Mouse (Mus musculus) cortical plate, adult 2 months (tissue): Measurements from ENCODE around the gene 9430007A20Rik. TPM values are rescaled to one million over a fixed set of nuclear protein-coding genes. Genes with fewer than 3 reads are reported as not detected.
"Not testable (repeated sequence)": the region's sequence is repeated elsewhere in the genome, so short reads cannot be mapped to it uniquely, and the experiment has no call there.

ENCODE experiments used
- H3K27ac ChIP-seq: fragments of 200-500 bp; 2 replicates; pipeline ENCODE4 v1.5.1; 2012; ENCODE audit warnings: low read length, control low read depth, inconsistent platforms; ENCODE audit not compliant: insufficient read depth
- H3K4me1 ChIP-seq: fragments of 200-500 bp; 2 replicates; pipeline ENCODE4 v1.6.1; 2011; ENCODE audit warnings: low read length; ENCODE audit not compliant: control insufficient read depth, insufficient read depth
- H3K4me3 ChIP-seq: fragments of 200-500 bp; 2 replicates; pipeline ENCODE4 v1.5.1; 2011; ENCODE audit warnings: mild to moderate bottlenecking, low read length, control low read depth; ENCODE audit not compliant: insufficient read depth
- CTCF ChIP-seq: fragments of 200-500 bp; IDR thresholded peaks from 2 replicates; pipeline ENCODE4 v1.5.1; 2011; ENCODE audit warnings: mild to moderate bottlenecking, control low read depth, low read length; ENCODE audit not compliant: insufficient read depth; ENCODE audit errors: extremely low read depth
- POLR2A ChIP-seq: fragments of 200-500 bp; IDR thresholded peaks from 2 replicates; pipeline ENCODE4 v1.6.1; 2011; ENCODE audit warnings: mild to moderate bottlenecking, low read length, control low read depth; ENCODE audit not compliant: insufficient read depth; ENCODE audit errors: extremely low read depth
- polyA plus RNA-seq: library from polyadenylated mRNA; depleted of rRNA; stranded (reverse); fragments of >200 nt; gene quantifications from 2 replicates; pipeline ENCODE4 v1.2.3, GENCODE M21; 2012; rRNA removed

9430007A20Rik gene
- not detected in 2 replicates for polyA plus RNA-seq

- Histone ChIP-seq H3K4me3 (no peak within 1 kb of the TSS), H3K27ac (no peak within 1 kb of the TSS), H3K4me1 (no peaks in the 10 kb centered on the region)
- TF ChIP-seq CTCF (no peak), POLR2A (no peak)
Measured at GRCm38 (mm10) chr4:144519522-144519921, at the start of gene 9430007A20Rik. 9430007A20Rik (plus strand) TSS chr4:144519822.

DNA sequence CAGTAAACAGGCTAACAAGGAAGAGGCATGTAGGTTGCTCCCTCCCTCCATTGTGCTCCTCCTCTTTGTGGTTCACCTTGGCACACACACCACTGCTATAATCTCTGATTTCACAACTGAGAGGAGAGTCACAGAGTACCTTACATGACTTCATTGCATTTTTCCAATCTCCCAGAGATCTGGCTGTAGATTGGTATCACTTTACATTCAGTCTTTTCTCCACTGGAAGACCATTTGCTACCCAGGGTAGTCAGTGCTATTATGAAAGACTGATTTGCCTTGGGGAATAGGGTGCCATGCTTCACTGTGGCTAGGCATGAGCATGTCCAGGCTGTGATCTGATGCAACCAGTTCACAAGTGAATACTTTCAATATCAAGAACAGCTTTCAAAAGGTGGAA lies 26.3 kb upstream of the 9430007A20Rik start:
- H3K27ac ChIP-seq, result no peak overlapping the region
- H3K4me3 ChIP-seq, result no peak overlapping the region
- no peaks in the 10 kb centered on the region for H3K4me1 ChIP-seq
- TF ChIP-seq CTCF (no peak), POLR2A (no peak)

DNA sequence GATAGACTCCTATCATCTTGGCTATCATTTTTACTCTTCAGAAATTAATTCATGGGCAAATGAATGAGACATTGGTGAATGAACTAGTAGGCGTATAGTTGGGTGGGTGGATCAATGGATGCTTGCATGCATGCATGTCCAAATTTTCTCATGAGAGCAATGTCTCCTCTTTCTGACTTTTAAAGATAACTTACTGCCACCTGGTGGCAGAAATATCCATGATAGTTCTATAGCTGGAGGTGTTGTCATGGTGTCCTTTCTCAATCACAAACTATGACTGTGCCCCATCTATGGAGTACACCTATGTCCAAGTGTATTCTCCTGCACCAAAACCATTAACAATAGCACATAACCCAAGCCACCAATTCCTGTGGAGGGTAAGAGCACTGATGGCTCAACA lies 13.1 kb upstream of the 9430007A20Rik start:
- H3K4me1 ChIP-seq, result no peaks in the 10 kb centered on the region
- TF ChIP-seq CTCF, result no peak
- no peak for TF ChIP-seq POLR2A
- no peak overlapping the region for H3K27ac ChIP-seq
- no peak overlapping the region for H3K4me3 ChIP-seq

- Histone ChIP-seq H3K27ac (no peak overlapping the region), H3K4me3 (no peak overlapping the region), H3K4me1 (no peaks in the 10 kb centered on the region)
- TF ChIP-seq POLR2A (no peak), CTCF (no peak)
Measured at GRCm38 (mm10) chr4:144544689-144545088, 25.1 kb downstream of the 9430007A20Rik start.

- not testable (repeated sequence) for H3K27ac ChIP-seq, H3K4me1 ChIP-seq, H3K4me3 ChIP-seq
Measured at GRCm38 (mm10) chr4:144545339-144545738, 25.7 kb downstream of the 9430007A20Rik start.

GRCm38 (mm10) chr4:144551156-144551555 lies 31.5 kb downstream of the 9430007A20Rik start:
- TF ChIP-seq POLR2A (no peak), CTCF (no peak)
- Histone ChIP-seq H3K4me1 (no peaks in the 10 kb centered on the region), H3K4me3 (no peak overlapping the region), H3K27ac (no peak overlapping the region)

DNA sequence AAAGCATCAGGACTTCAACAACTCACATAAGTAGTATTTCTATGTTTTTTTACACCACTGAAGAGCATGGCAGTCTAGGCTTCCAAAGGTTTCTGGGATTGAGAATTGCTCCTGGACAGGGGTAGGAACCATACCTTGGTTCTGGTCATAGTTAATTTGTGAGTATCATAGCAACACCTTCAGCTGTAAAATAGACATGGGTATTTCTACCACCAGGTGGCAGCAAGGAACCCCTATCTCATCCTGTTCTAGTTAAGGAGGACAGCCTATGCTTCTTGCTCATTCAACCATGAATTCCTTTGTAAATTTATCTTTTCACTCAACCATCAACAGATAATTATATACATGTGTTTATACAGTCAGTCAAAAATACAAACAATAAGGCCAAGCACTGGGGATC lies 40.2 kb downstream of the 9430007A20Rik start:
- no peak for TF ChIP-seq POLR2A
- no peak for TF ChIP-seq CTCF
- no peak overlapping the region for H3K27ac ChIP-seq

DNA sequence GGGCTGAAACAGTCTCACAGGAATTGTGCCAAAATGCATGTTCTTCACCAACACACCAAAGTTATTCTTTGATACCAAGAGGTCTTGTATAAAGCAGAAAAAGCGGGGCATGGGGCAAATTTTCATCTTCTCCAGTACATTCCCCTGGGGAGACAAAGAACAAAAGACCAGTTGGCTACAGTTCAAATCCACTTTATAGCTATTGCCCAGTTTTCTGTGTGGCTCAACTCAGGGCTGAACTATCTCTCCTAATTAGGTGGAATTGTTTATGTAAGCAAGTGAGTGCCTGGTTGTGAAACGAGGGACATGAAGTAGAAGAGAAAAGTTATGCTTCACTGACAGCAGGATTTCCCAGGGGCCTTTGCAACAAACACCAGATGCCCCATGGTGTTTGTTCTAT lies 41.6 kb downstream of the 9430007A20Rik start:
- Histone ChIP-seq H3K27ac (no peak overlapping the region), H3K4me3 (no peak overlapping the region), H3K4me1 (no peaks in the 10 kb centered on the region)
- no peak for TF ChIP-seq CTCF
- no peak for TF ChIP-seq POLR2A

More for the DNA sequence above, 40.2 kb downstream of the 9430007A20Rik start:
- H3K4me1 ChIP-seq, result no peaks in the 10 kb centered on the region
- H3K4me3 ChIP-seq, result no peak overlapping the region

DNA sequence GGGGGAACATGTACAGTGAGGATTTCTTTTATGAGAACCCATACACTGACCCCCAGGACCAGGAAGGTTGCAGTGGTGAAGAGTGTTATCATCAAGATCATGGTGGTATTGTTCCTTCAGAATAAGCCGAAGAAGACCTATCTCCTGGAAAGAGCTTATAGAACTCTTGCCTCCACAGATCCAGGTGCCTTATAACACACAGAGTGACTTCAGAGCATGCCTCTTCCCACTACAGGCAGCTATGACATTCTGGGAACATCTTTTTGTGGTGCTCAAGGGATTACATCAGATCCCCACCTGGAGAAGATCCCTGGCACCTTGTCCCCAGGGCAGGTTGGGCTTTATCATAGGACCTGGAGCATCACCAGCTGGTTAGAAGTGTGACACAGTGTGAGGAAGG lies 45.4 kb downstream of the 9430007A20Rik start, which contains the start of gene Gm13124:
Gene Gm13124, minus strand, starts transcription at position 101 of the 400 bp plus-strand sequence.
- H3K4me1 ChIP-seq, result no peaks in the 10 kb centered on the region
- H3K27ac ChIP-seq, result no peak within 1 kb of the TSS
- H3K4me3 ChIP-seq, result no peak within 1 kb of the TSS
- TF ChIP-seq CTCF, result no peak
- no peak for TF ChIP-seq POLR2A

DNA sequence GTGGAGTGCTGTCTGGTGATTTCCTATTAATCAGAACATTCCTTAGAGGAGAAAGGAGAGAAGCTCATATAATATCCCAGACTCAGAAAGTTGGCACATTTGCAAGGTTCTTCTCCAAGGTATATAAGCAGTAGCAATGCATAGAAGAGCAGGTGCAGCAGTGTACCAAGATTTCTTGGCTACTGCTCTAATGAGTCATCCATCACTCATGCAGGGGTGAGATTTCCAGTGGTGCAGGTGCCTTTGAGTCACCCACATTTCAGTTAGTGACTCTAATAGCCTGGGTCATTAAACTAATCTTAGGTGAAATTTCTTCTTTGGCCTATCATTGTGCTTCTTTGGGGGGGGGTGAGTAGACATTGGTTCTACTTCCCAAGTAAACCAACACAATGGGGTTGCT lies 48.1 kb downstream of the 9430007A20Rik start:
- Histone ChIP-seq H3K4me3 (no peak overlapping the region), H3K4me1 (no peaks in the 10 kb centered on the region), H3K27ac (no peak overlapping the region)
- TF ChIP-seq POLR2A, result no peak

Other genes starting within 250 kb of the 9430007A20Rik start
- not detected in 2 replicates for gene Pramel5, start 239.3 kb upstream of the 9430007A20Rik start, polyA plus RNA-seq
- gene Gm13128, start 189.6 kb upstream of the 9430007A20Rik start, polyA plus RNA-seq, result not detected in 2 replicates
- gene Gm13119, start 161.9 kb upstream of the 9430007A20Rik start, polyA plus RNA-seq, result not detected in 2 replicates
- not detected in 2 replicates for gene Pramef20, start 141.9 kb upstream of the 9430007A20Rik start, polyA plus RNA-seq
- gene Pramef12, start 111.4 kb upstream of the 9430007A20Rik start, polyA plus RNA-seq, result not detected in 2 replicates
- gene 1700012P22Rik, start 81.0 kb upstream of the 9430007A20Rik start, polyA plus RNA-seq, result not detected in 2 replicates
- gene Gm9944, start 66.5 kb upstream of the 9430007A20Rik start, polyA plus RNA-seq, result not detected in 2 replicates
- gene Aadacl3, start 56.1 kb upstream of the 9430007A20Rik start, polyA plus RNA-seq, result not detected in 2 replicates
- gene Gm13124, start 45.3 kb downstream of the 9430007A20Rik start, polyA plus RNA-seq, result not detected in 2 replicates
- gene Aadacl4, start 93.9 kb downstream of the 9430007A20Rik start, polyA plus RNA-seq, result not detected in 2 replicates
- gene Gm436, start 166.5 kb downstream of the 9430007A20Rik start, polyA plus RNA-seq, result not detected in 2 replicates
- gene Gm13178, start 201.6 kb downstream of the 9430007A20Rik start, polyA plus RNA-seq, result not detected in 2 replicates